Mouse (Mus musculus): Measurements from ENCODE around the gene Icam2. TPM values are rescaled to one million over a fixed set of nuclear protein-coding genes. Genes with fewer than 3 reads are reported as not detected.

The Icam2 gene
- total RNA-seq, 2 experiments from 2014 or later: 2.1 to 2.2 TPM

DNA sequence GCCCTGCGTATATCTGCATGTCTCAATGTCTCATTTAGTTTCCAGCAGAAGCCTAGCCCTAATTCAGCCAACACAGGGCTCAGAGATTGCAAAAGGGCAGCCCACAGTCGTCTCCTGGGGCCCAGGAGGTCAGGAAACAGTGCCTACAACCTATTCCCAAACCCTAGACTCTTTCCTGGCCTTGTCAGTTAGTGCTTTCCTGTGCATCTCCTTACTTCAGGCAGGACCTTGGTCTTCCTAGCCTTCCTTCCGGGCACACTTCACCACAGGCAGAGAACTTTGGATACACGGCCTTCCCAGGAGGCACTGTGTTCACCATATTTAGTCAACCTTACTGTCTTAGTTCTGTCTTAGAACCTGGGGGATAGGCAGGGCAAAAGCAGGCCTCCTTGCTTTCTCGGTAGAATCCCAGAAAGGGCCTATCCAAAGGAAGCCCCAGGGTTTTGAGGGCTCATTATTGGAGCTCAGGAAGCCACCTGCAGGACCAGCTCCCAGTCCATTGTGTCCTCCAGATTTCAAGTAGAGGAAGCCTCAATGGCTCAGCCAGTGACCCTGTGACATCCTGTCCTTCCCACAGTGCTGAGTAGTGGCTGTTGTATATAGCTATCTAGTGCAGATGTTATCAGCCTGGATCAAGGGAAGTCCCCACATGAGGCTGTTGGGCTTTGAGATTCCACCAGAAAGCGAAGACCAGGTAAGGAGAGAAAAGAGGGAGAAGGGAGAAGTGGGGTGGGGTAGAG lies 4.7 kb downstream of the Icam2 start:
- Histone ChIP-seq H3K27ac (peak overlapping the region; percentile 41; the same call in 1 of the 2 replicates), H3K4me3 (no peak overlapping the region)
- TF ChIP-seq CTCF (conservative IDR thresholded peaks at IDR 0.05): no peak
- no peak for DNase-seq (ENCODE audit: low spot score in 2 of 2)

GRCm38 (mm10) chr11:106382424-106382823 lies 5.5 kb downstream of the Icam2 start:
- TF ChIP-seq CTCF (conservative IDR thresholded peaks at IDR 0.05): no peak
- DNase-seq (ENCODE audit: low spot score in 2 of 2): no peak
- Histone ChIP-seq H3K4me3 (peak overlapping the region; percentile 8; the same call in 1 of the 2 replicates), H3K27ac (peak overlapping the region; percentile 57)

GRCm38 (mm10) chr11:106381883-106382282 lies 6.0 kb downstream of the Icam2 start:
- H3K27ac ChIP-seq: peak overlapping the region; percentile 57
- H3K4me3 ChIP-seq: peak overlapping the region; percentile 8
- no peak for DNase-seq (ENCODE audit: low spot score in 2 of 2)
- 0 out of 2 replicates have a peak, but pooled peaks have one; percentile 16 for TF ChIP-seq CTCF (conservative IDR thresholded peaks at IDR 0.05)

DNA sequence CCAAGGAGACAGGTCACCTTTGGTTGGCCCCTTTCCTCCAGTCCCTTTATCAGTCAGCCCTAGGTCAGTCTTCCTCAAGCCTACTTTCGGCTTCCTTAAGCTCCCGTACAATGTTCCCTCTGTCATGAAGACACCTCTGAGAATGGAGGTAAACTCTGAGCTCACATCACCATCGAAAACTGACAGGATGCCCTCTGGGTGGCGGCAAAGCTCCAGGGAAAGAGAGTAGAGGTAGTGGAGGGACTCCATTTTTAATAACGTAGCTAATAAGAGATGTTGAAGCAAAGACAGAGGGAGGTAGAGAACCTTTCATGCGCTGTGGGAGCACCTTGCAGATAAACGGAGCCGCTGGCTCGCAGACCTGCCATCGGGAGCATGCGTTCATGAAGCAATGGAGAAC lies 6.9 kb downstream of the Icam2 start:
- Histone ChIP-seq H3K27ac (no peak overlapping the region), H3K4me3 (no peak overlapping the region)
- peak; percentile 25 for TF ChIP-seq CTCF (conservative IDR thresholded peaks at IDR 0.05)
- no peak for DNase-seq (ENCODE audit: low spot score in 2 of 2)

- no peak for TF ChIP-seq CTCF (conservative IDR thresholded peaks at IDR 0.05)
- no peak for DNase-seq (ENCODE audit: low spot score in 2 of 2)
- no peak overlapping the region for H3K27ac ChIP-seq
- no peak overlapping the region for H3K4me3 ChIP-seq
Observed at GRCm38 (mm10) chr11:106374979-106375378, 12.9 kb downstream of the Icam2 start.

DNA sequence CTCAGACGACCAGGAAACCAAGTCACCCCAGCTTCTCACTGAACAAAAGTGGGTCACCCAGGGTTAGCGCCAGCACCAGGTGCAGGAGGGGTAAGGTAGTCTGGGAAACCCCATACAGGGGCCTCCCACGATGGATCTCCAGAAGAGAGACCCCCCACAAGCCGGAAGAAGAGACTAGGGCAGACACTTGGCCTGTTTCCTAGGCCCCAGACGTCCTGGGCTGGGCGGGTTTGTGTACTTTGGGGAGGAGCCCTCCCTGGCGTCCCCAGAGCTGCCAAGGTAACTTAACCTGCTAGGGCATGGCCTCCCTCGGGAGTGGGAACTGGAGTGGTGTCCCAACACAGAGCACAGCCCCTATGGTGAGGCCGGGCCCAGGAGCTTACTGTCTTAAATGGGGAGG lies 13.3 kb downstream of the Icam2 start:
- no peak for TF ChIP-seq CTCF (conservative IDR thresholded peaks at IDR 0.05)
- Histone ChIP-seq H3K4me3 (no peak overlapping the region), H3K27ac (no peak overlapping the region)
- no peak for DNase-seq (ENCODE audit: low spot score in 2 of 2)

- no peak for DNase-seq (ENCODE audit: low spot score in 2 of 2)
- H3K27ac ChIP-seq: no peak overlapping the region
- H3K4me3 ChIP-seq: no peak overlapping the region
- TF ChIP-seq CTCF (conservative IDR thresholded peaks at IDR 0.05): no peak
Observed at GRCm38 (mm10) chr11:106373998-106374397, 13.9 kb downstream of the Icam2 start.

- DNase-seq (ENCODE audit: low spot score in 2 of 2): peak; percentile 85 to 91
- H3K27ac ChIP-seq: no peak overlapping the region
- peak; percentile 96 for TF ChIP-seq CTCF (conservative IDR thresholded peaks at IDR 0.05)
- no peak overlapping the region for H3K4me3 ChIP-seq
Observed at GRCm38 (mm10) chr11:106366316-106366715, 21.6 kb downstream of the Icam2 start.

DNA sequence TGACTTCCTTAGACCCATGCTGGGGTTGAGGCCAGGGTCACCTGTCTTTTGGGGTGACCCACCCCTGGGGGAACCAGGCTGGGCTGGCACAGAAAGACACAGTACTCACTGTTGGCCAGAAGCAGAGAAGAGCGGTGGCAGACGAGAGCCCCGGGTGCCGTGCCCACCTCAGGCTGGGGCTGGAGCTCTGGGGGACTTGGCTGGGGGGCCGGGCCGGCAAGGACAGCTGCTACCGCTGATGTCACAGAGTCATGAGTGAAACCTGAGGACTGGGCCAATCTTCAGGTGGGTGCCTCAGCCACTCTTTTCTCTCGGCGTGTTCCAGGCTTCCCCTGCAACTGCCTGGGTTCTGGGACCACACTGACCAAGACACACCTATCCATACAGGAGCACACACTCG lies 22.5 kb downstream of the Icam2 start, which contains the start of gene Prr29:
TSS of gene Prr29 (plus strand) at position 107 of the 400 bp plus-strand sequence.
- Histone ChIP-seq H3K4me3 (no peak within 1 kb of the TSS), H3K27ac (no peak within 1 kb of the TSS)
- no peak for DNase-seq (ENCODE audit: low spot score in 2 of 2)
- no peak for TF ChIP-seq CTCF (conservative IDR thresholded peaks at IDR 0.05)

GRCm38 (mm10) chr11:106364712-106365111 lies 23.2 kb downstream of the Icam2 start:
- TF ChIP-seq CTCF (conservative IDR thresholded peaks at IDR 0.05): no peak
- H3K4me3 ChIP-seq: no peak overlapping the region
- no peak overlapping the region for H3K27ac ChIP-seq
- no peak for DNase-seq (ENCODE audit: low spot score in 2 of 2)

- H3K27ac ChIP-seq: no peak overlapping the region
- H3K4me3 ChIP-seq: no peak overlapping the region
- no peak for DNase-seq (ENCODE audit: low spot score in 2 of 2)
- TF ChIP-seq CTCF (conservative IDR thresholded peaks at IDR 0.05): peak; percentile 49
Observed at GRCm38 (mm10) chr11:106359350-106359749, 28.5 kb downstream of the Icam2 start.

GRCm38 (mm10) chr11:106355382-106356128 lies 32.3 kb downstream of the Icam2 start:
- TF ChIP-seq CTCF (conservative IDR thresholded peaks at IDR 0.05): no peak
- H3K4me3 ChIP-seq: no peak overlapping the region
- H3K27ac ChIP-seq: no peak overlapping the region
- no peak for DNase-seq (ENCODE audit: low spot score in 2 of 2)

- no peak overlapping the region for H3K27ac ChIP-seq
- TF ChIP-seq CTCF (conservative IDR thresholded peaks at IDR 0.05): no peak
- DNase-seq (ENCODE audit: low spot score in 2 of 2): no peak
- no peak overlapping the region for H3K4me3 ChIP-seq
Observed at GRCm38 (mm10) chr11:106354181-106354580, 33.7 kb downstream of the Icam2 start.
